Mouse (Mus musculus) heart, adult 2 months (tissue): ENCODE data around the gene Tmcc2. TPM values are rescaled to one million over a fixed set of nuclear protein-coding genes. Genes with fewer than 3 reads are reported as not detected.
A peak's percentile ranks its signal among the peaks of the same experiment; 100 is the strongest.

Experiments used
- DNase-seq, 2 experiments: peaks; one replicate each; pipeline ENCODE4 v3.0.0; 2021
- H3K27ac ChIP-seq: fragments of 200-600 bp; 2 replicates; pipeline ENCODE4 v1.8.1; 2022
- H3K27me3 ChIP-seq: fragments of 200-500 bp; 2 replicates; pipeline ENCODE4 v1.6.1; 2012; ENCODE audit warnings: mild to moderate bottlenecking, low read length, inconsistent platforms, mixed read lengths; ENCODE audit not compliant: control insufficient read depth, insufficient read depth
- H3K36me3 ChIP-seq: fragments of 200-500 bp; 2 replicates; pipeline ENCODE4 v1.6.1; 2012; ENCODE audit warnings: low read length, inconsistent platforms; ENCODE audit not compliant: control insufficient read depth, insufficient read depth
- H3K4me1 ChIP-seq: fragments of 200-500 bp; 2 replicates; pipeline ENCODE4 v1.6.1; 2011; ENCODE audit warnings: low read length; ENCODE audit not compliant: control insufficient read depth, insufficient read depth
- H3K4me3 ChIP-seq: fragments of 200-600 bp; 2 replicates; pipeline ENCODE4 v1.8.1; 2022
- H3K79me2 ChIP-seq: fragments of 200-500 bp; replicated peaks from 2 replicates; pipeline ENCODE4 v1.6.1; 2012; ENCODE audit warnings: mild to moderate bottlenecking, inconsistent platforms, low read length, moderate library complexity, mixed read lengths; ENCODE audit not compliant: control insufficient read depth, insufficient read depth
- H3K9ac ChIP-seq: fragments of 200-500 bp; 2 replicates; pipeline ENCODE4 v1.6.1; 2012; ENCODE audit warnings: low read depth, mild to moderate bottlenecking, control low read depth, inconsistent platforms, low read length, mixed read lengths
- CTCF ChIP-seq: fragments of 200-600 bp; IDR thresholded peaks from 2 replicates; pipeline ENCODE4 v1.8.1; 2022; ENCODE audit warnings: antibody characterized with exemption, mild to moderate bottlenecking, moderate library complexity
- EP300 ChIP-seq: fragments of 200-500 bp; IDR thresholded peaks from 2 replicates; pipeline ENCODE4 v1.6.1; 2011; ENCODE audit warnings: low read depth, low read length, control low read depth; ENCODE audit not compliant: insufficient read depth
- POLR2A ChIP-seq: fragments of 200-500 bp; IDR thresholded peaks from 2 replicates; pipeline ENCODE4 v1.6.1; 2011; ENCODE audit warnings: mild to moderate bottlenecking, low read depth, low read length, control low read depth; ENCODE audit not compliant: insufficient read depth
- WGBS: fragments of 180-500 bp; shearing (Covaris S2); methylation state at CpG from one replicate; pipeline ENCODE4 v1.1.7; 2018; 5-methylcytosine and 5-hydroxymethylcytosine counted together
- intact Hi-C: fragments of 180-260 bp; cut with DNase I; formaldehyde crosslinking; loops from one replicate; pipeline ENCODE4 v1.15.1; 2025
- polyA plus RNA-seq: library from polyadenylated mRNA; depleted of rRNA; stranded (reverse); fragments of >200 nt; gene quantifications from 2 replicates; pipeline ENCODE4 v1.2.3, GENCODE M21; 2012
- total RNA-seq, 2 experiments: library from RNA; stranded (reverse); gene quantifications; 2 replicates each; pipeline ENCODE4 v1.2.3; 2021

Tmcc2 gene
- total and polyA plus RNA-seq, 3 experiments, result 17.5 to 25.4 (median 21.9) TPM

- H3K4me3 ChIP-seq, result no peak overlapping the region
- H3K36me3 ChIP-seq, result no peaks in the 10 kb centered on the region
- WGBS, result 46% methylated on average over 1 of the region's 1 CpGs
- no peaks in the 10 kb centered on the region for H3K79me2 ChIP-seq
- intact Hi-C loops, result no loop called here
- H3K27me3 ChIP-seq, result no peaks in the 10 kb centered on the region
- no peaks in the 10 kb centered on the region for H3K4me1 ChIP-seq
- no peak for DNase-seq
- H3K27ac ChIP-seq, result no peak overlapping the region
- TF ChIP-seq CTCF, result no peak
- no peak for TF ChIP-seq POLR2A
- TF ChIP-seq EP300, result no peak
- H3K9ac ChIP-seq, result no peak overlapping the region
These were observed 9.5 kb upstream of the Tmcc2 start for GRCm38 (mm10) chr1:132400538-132400937.

- Histone ChIP-seq H3K27ac (no peak overlapping the region), H3K79me2 (no peaks in the 10 kb centered on the region), H3K27me3 (no peaks in the 10 kb centered on the region), H3K4me1 (no peaks in the 10 kb centered on the region), H3K36me3 (no peaks in the 10 kb centered on the region), H3K4me3 (no peak overlapping the region), H3K9ac (no peak overlapping the region)
- intact Hi-C loops, result no loop called here
- WGBS, result 67% methylated on average over 2 of the region's 2 CpGs
- TF ChIP-seq EP300, result no peak
- TF ChIP-seq POLR2A, result no peak
- no peak for TF ChIP-seq CTCF
- no peak for DNase-seq
These were observed 5.6 kb upstream of the Tmcc2 start for GRCm38 (mm10) chr1:132396705-132397104.

GRCm38 (mm10) chr1:132392872-132393271 lies 1.8 kb upstream of the Tmcc2 start:
- no peaks in the 10 kb centered on the region for H3K79me2 ChIP-seq
- TF ChIP-seq EP300 (no peak), POLR2A (no peak), CTCF (no peak)
- no peaks in the 10 kb centered on the region for H3K27me3 ChIP-seq
- H3K4me3 ChIP-seq, result no peak overlapping the region
- H3K36me3 ChIP-seq, result no peaks in the 10 kb centered on the region
- no peak for DNase-seq
- no peak overlapping the region for H3K9ac ChIP-seq
- whole genome bisulfite sequencing, result 55% methylated on average over 5 of the region's 5 CpGs
- peaks cover 5% of the 10 kb centered on the region for H3K4me1 ChIP-seq
- intact Hi-C loops, result loop anchor here (5.0 kb wide), 1 partner anchor 36 kb away; no protein-coding TSS in a partner anchor
- no peak overlapping the region for H3K27ac ChIP-seq

GRCm38 (mm10) chr1:132391580-132392022 lies 520 bp upstream of the Tmcc2 start:
- WGBS, result 2% methylated on average over 46 of the region's 54 CpGs
- Histone ChIP-seq H3K27me3 (no peaks in the 10 kb centered on the region), H3K27ac (peak overlapping the region; percentile 87), H3K79me2 (no peaks in the 10 kb centered on the region), H3K4me1 (peaks cover 7% of the 10 kb centered on the region), H3K36me3 (peaks cover 2% of the 10 kb centered on the region; the same call in 1 of the 2 replicates), H3K9ac (peak overlapping the region; percentile 77), H3K4me3 (peak overlapping the region; percentile 86)
- TF ChIP-seq POLR2A, result peak; percentile 73
- no peak for TF ChIP-seq CTCF
- peak; percentile 87 to 89 for DNase-seq
- intact Hi-C loops, result loop anchor here (1.0 to 5.0 kb wide), 3 partner anchors 26 to 79 kb away; partner anchors contain the start of gene Dstyk

GRCm38 (mm10) chr1:132389886-132390585 lies 1.0 kb downstream of the Tmcc2 start:
- H3K79me2 ChIP-seq, result no peaks in the 10 kb centered on the region
- peak overlapping the region; percentile 86 for H3K4me3 ChIP-seq
- peak overlapping the region; percentile 87 for H3K27ac ChIP-seq
- no peaks in the 10 kb centered on the region for H3K27me3 ChIP-seq
- intact Hi-C loops, result loop anchor here (1.0 to 5.0 kb wide), 3 partner anchors 23 to 77 kb away; no protein-coding TSS in a partner anchor
- WGBS, result 22% methylated on average over 15 of the region's 15 CpGs
- TF ChIP-seq POLR2A (0 out of 2 replicates have a peak, but pooled peaks have one; percentile 19), EP300 (peak; percentile 72), CTCF (peak; percentile 76)
- H3K36me3 ChIP-seq, result peaks cover 2% of the 10 kb centered on the region; the same call in 1 of the 2 replicates
- peaks cover 12% of the 10 kb centered on the region for H3K4me1 ChIP-seq
- DNase-seq, result peak; percentile 74 to 80
- peak overlapping the region; percentile 77 for H3K9ac ChIP-seq
